Mouse (Mus musculus) MEL (cell line): ENCODE measurements around the gene Hist3h2a. TPM values are rescaled to one million over a fixed set of nuclear protein-coding genes. Genes with fewer than 3 reads are reported as not detected.

ENCODE experiments used
- DNase-seq: peaks from one replicate; pipeline ENCODE4 v3.0.0; 2011; ENCODE audit warnings: low read depth, low spot score
- H3K27ac ChIP-seq: 2 replicates; pipeline ENCODE4 v1.5.1; 2012; ENCODE audit warnings: low read depth, mild to moderate bottlenecking, control low read depth, low read length, moderate library complexity; ENCODE audit not compliant: control insufficient read depth
- H3K27me3 ChIP-seq, 2 experiments: fragments of 150-350 bp in 1 of 2; sonication (generic) in 1 of 2; 2 replicates each; pipeline ENCODE4 v1.6.1; 2012; ENCODE audit warnings: low read length in 2 of 2, mild to moderate bottlenecking in 2 of 2, improper control_type of control experiment in 1 of 2, moderate library complexity in 1 of 2; ENCODE audit not compliant: insufficient read depth in 2 of 2, control insufficient read depth in 1 of 2
- H3K36me3 ChIP-seq, 2 experiments: 2 replicates each; pipeline ENCODE4 v1.6.1; 2012 to 2014; ENCODE audit warnings: low read length in 2 of 2, improper control_type of control experiment in 1 of 2, inconsistent platforms in 1 of 2, mild to moderate bottlenecking in 1 of 2; ENCODE audit not compliant: insufficient read depth in 2 of 2, control insufficient read depth in 1 of 2
- H3K4me1 ChIP-seq, 2 experiments: fragments of 150-350 bp in 1 of 2; sonication (generic) in 1 of 2; 2 replicates each; pipeline ENCODE4 v1.6.1; 2012; ENCODE audit warnings: low read length in 2 of 2, improper control_type of control experiment in 1 of 2, mild to moderate bottlenecking in 1 of 2; ENCODE audit not compliant: insufficient read depth in 2 of 2, control insufficient read depth in 1 of 2
- H3K4me3 ChIP-seq, 2 experiments: fragments of 150-350 bp in 1 of 2; sonication (generic) in 1 of 2; 2 replicates each; pipeline ENCODE4 v1.5.1; 2012; ENCODE audit warnings: low read depth in 2 of 2, low read length in 2 of 2, mild to moderate bottlenecking in 2 of 2, moderate library complexity in 2 of 2, control low read depth in 1 of 2, improper control_type of control experiment in 1 of 2; ENCODE audit not compliant: control insufficient read depth in 1 of 2, insufficient read depth in 1 of 2
- H3K79me2 ChIP-seq: 2 replicates; pipeline ENCODE4 v1.6.1; 2012; ENCODE audit warnings: mild to moderate bottlenecking, low read length, moderate library complexity; ENCODE audit not compliant: control insufficient read depth, poor library complexity, insufficient read depth
- H3K9ac ChIP-seq: 2 replicates; pipeline ENCODE4 v1.6.1; 2012; ENCODE audit warnings: low read depth, mild to moderate bottlenecking, control low read depth, low read length, moderate library complexity; ENCODE audit not compliant: control insufficient read depth, poor library complexity, severe bottlenecking
- H3K9me3 ChIP-seq: fragments of 150-350 bp; sonication (generic); replicated peaks from 2 replicates; pipeline ENCODE4 v1.6.1; 2012; ENCODE audit warnings: mild to moderate bottlenecking, low read length, improper control_type of control experiment, moderate library complexity; ENCODE audit not compliant: insufficient read depth
- EP300 ChIP-seq, 2 experiments: IDR thresholded peaks; 2 replicates each; pipeline ENCODE4 v1.6.1; 2011; ENCODE audit warnings: improper control_type of control experiment in 2 of 2, low read length in 2 of 2, low read depth in 1 of 2, mild to moderate bottlenecking in 1 of 2
- ETS1 ChIP-seq: IDR thresholded peaks from 2 replicates; pipeline ENCODE4 v1.6.1; 2012; ENCODE audit warnings: low read depth, mild to moderate bottlenecking, inconsistent platforms, low read length, improper control_type of control experiment, moderate library complexity
- GATA1 ChIP-seq: IDR thresholded peaks from 2 replicates; pipeline ENCODE4 v1.6.1; 2011; ENCODE audit warnings: low read depth, low read length, improper control_type of control experiment
- HCFC1 ChIP-seq: IDR thresholded peaks from 2 replicates; pipeline ENCODE4 v1.6.1; 2012; ENCODE audit warnings: low read depth, mild to moderate bottlenecking, inconsistent platforms, low read length, improper control_type of control experiment, moderate library complexity
- MAZ ChIP-seq: IDR thresholded peaks from 2 replicates; pipeline ENCODE4 v1.6.1; 2012; ENCODE audit warnings: low read depth, mild to moderate bottlenecking, inconsistent platforms, low read length, improper control_type of control experiment
- MEF2A ChIP-seq: IDR thresholded peaks from 2 replicates; pipeline ENCODE4 v1.6.1; 2014; ENCODE audit warnings: low read depth, mild to moderate bottlenecking, inconsistent platforms, low read length, improper control_type of control experiment; ENCODE audit not compliant: poor library complexity, insufficient replicate concordance, severe bottlenecking; ENCODE audit errors: extremely low read depth
- MYB ChIP-seq: IDR thresholded peaks from 2 replicates; pipeline ENCODE4 v1.6.1; 2011; ENCODE audit warnings: mild to moderate bottlenecking, low read depth, low read length, improper control_type of control experiment
- NELFE ChIP-seq: IDR thresholded peaks from 2 replicates; pipeline ENCODE4 v1.6.1; 2011; ENCODE audit warnings: low read depth, low read length, improper control_type of control experiment
- NRF1 ChIP-seq: IDR thresholded peaks from 2 replicates; pipeline ENCODE4 v1.6.1; 2014; ENCODE audit warnings: low read depth, mild to moderate bottlenecking, inconsistent platforms, low read length, improper control_type of control experiment, moderate library complexity; ENCODE audit not compliant: poor library complexity, insufficient read depth, severe bottlenecking
- POLR2A ChIP-seq, 2 experiments: IDR thresholded peaks; 2 replicates each; pipeline ENCODE4 v1.6.1; 2011 to 2012; ENCODE audit warnings: low read length in 2 of 2, mild to moderate bottlenecking in 2 of 2, control low read depth in 1 of 2, improper control_type of control experiment in 1 of 2, low read depth in 1 of 2, moderate library complexity in 1 of 2; ENCODE audit not compliant: control insufficient read depth in 1 of 2, insufficient read depth in 1 of 2, poor library complexity in 1 of 2
- POLR2AphosphoS5 ChIP-seq: IDR thresholded peaks from 2 replicates; pipeline ENCODE4 v1.6.1; 2012; ENCODE audit warnings: low read depth, borderline replicate concordance, mild to moderate bottlenecking, inconsistent platforms, low read length, moderate library complexity, mixed read lengths
- SIN3A ChIP-seq: IDR thresholded peaks from 2 replicates; pipeline ENCODE4 v1.6.1; 2012; ENCODE audit warnings: low read length, improper control_type of control experiment, inconsistent platforms
- SMC3 ChIP-seq: IDR thresholded peaks from 2 replicates; pipeline ENCODE4 v1.6.1; 2011; ENCODE audit warnings: low read depth, low read length, improper control_type of control experiment
- TAL1 ChIP-seq: IDR thresholded peaks from 2 replicates; pipeline ENCODE4 v1.6.1; 2012; ENCODE audit warnings: mild to moderate bottlenecking, inconsistent platforms, low read length, moderate library complexity, mixed read lengths
- TBP ChIP-seq: IDR thresholded peaks from 2 replicates; pipeline ENCODE4 v1.8.0; 2011; ENCODE audit warnings: low read depth, low read length, improper control_type of control experiment
- USF2 ChIP-seq, 2 experiments: IDR thresholded peaks; 2 replicates each; pipeline ENCODE4 v1.6.1; 2011 to 2012; ENCODE audit warnings: improper control_type of control experiment in 2 of 2, low read length in 2 of 2, borderline replicate concordance in 1 of 2, inconsistent platforms in 1 of 2, low read depth in 1 of 2, mild to moderate bottlenecking in 1 of 2; ENCODE audit not compliant: insufficient read depth in 1 of 2
- ZKSCAN1 ChIP-seq: IDR thresholded peaks from 2 replicates; pipeline ENCODE4 v1.6.1; 2012; ENCODE audit warnings: low read depth, mild to moderate bottlenecking, inconsistent platforms, low read length, improper control_type of control experiment, moderate library complexity
- ZMIZ1 ChIP-seq: IDR thresholded peaks from 2 replicates; pipeline ENCODE4 v1.6.1; 2012; ENCODE audit warnings: low read depth, mild to moderate bottlenecking, inconsistent platforms, low read length, improper control_type of control experiment, moderate library complexity
- polyA plus RNA-seq, 2 experiments: library from polyadenylated mRNA; stranded (reverse) in 1 of 2; unstranded in 1 of 2; fragments of >175 nt in 1 of 2; fragments of >200 nt in 1 of 2; gene quantifications; 2 replicates each; pipeline versions ENCODE4 v1.2.1 to v1.2.4; 2012; ENCODE audit warnings: low replicate concordance in 2 of 2, low read depth in 1 of 2; ENCODE audit not compliant: insufficient read length in 2 of 2, insufficient read depth in 1 of 2, missing spikeins in 1 of 2
- total RNA-seq: library from RNA; depleted of rRNA; stranded (reverse); fragments of 300-350 nt; gene quantifications from 2 replicates; pipeline ENCODE4 v1.2.3, GENCODE M21; 2012

Hist3h2a gene
- total and polyA plus RNA-seq, 3 experiments: 0.42 to 184 TPM; not detected in 1

DNA sequence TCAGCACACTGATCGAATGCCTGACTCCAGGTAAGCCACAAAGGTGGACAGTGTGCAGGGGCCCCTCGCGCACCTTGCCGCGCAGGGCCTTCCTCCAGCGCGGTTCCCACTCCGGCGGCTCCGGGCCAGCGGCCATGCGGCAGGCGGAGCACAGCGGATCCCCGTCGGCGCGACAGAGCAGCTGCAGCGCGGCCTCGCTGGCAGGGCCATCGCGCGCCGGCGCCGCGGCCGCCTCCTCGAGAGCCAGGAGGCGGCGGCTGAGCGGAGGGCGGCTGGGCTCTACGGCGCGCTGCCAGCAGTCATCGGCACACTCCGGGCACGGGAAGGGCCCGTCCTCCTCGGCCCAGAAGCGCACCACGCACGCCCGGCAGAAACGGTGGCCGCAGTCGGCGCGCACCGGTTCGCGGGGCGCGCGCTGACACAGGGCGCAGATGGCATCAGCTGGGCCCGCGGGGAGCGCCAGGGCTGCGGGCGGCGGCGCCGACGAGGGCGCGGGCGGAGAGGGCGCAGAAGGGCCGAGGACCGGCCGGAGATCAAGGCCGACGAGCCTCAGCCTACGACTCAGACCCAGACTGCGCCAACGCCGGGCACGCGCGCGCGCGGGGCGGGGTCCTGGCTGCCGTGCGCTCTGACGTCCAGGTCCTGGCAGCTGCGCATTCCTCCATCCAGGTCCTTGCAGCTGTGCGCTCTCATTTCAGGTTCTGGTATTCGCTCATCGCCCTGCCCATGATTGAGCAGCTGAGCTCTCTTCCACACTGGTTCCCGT is 16.0 kb upstream of the Hist3h2a start, which contains the start of gene Rnf187 (continued):
- TF ChIP-seq MAZ (peak; percentile 31; the same call in 1 of the 2 replicates), MYB (no peak), NELFE (peak; percentile 97), USF2 (IDR thresholded peaks at IDR 0.05; ENCODE audit: borderline replicate concordance in 1 of 2, insufficient read depth in 1 of 2, low read depth in 1 of 2, low read length in 2 of 2) (no peak), TBP (peak; percentile 79), GATA1 (peak; percentile 14; the same call in 1 of the 2 replicates), ZMIZ1 (peak; percentile 90)

DNA sequence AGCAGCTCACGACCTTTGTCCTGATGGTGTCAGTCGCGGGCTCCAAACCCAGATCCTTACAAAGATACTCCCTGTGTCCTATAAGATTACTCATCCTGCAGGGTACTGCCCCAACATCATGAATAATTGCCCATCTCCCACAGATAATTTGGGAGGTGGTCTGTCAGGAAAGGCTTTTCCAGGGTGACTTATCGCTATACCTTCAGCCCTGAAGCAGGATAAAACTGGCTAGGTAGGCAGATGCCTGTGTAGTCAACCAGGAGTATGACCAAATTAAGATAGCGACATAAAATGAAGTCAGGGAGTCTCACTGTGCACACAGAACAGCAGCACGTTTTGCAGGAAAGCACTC is 15.4 kb upstream of the Hist3h2a start:
- DNase-seq: no peak
- Histone ChIP-seq H3K79me2 (peaks cover 17% of the 10 kb centered on the region), H3K36me3 (peaks cover 3 to 8% of the 10 kb centered on the region in 2 experiments), H3K4me3 (peak overlapping the region in 1 of 2 experiments; percentile 46; a peak in 2 of 4 replicates), H3K27ac (no peak overlapping the region), H3K9me3 (no peaks in the 10 kb centered on the region), H3K9ac (peak overlapping the region; percentile 37; the same call in 1 of the 2 replicates)
- 0 out of 2 replicates have a peak, but pooled peaks have one; percentile 0 for TF ChIP-seq GATA1
- TF ChIP-seq ETS1: no peak
- TF ChIP-seq, all 39 proteins: peak for 1
- Histone ChIP-seq H3K4me1 (peaks cover 2 to 16% of the 10 kb centered on the region in 2 experiments; a peak in 3 of 4 replicates), H3K27me3 (peaks cover 0 to under 1% of the 10 kb centered on the region in 2 experiments; a peak in 2 of 4 replicates)

DNA sequence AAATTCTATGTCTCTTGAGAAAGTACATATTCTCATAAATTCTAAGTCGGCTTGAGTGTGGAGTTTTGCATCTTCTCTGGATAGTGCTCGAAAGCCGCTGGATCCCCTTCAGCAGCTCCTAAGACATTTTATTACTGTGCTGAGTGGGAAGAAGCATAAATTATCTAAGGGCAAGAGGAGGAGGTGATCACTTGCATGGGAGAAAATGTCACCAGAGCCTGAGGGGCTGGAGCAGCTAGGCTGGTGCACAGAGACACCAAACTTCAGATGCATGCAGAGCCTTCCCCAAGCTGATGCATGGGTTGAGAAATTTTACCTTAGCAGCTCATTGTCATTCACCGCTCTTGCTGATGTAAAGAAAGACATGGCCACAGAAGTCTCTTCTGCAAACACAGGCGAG is 10.3 kb upstream of the Hist3h2a start:
- H3K27me3 ChIP-seq: peaks cover 4 to 6% of the 10 kb centered on the region in 2 experiments

More for the DNA sequence above, 10.3 kb upstream of the Hist3h2a start:
- no peak overlapping the region for H3K4me3 ChIP-seq
- no peak overlapping the region for H3K9ac ChIP-seq
- H3K27ac ChIP-seq: no peak overlapping the region
- H3K36me3 ChIP-seq: no peaks in the 10 kb centered on the region
- no peaks in the 10 kb centered on the region for H3K9me3 ChIP-seq
- peaks cover 0 to 2% of the 10 kb centered on the region in 2 experiments; a peak in 2 of 4 replicates for H3K4me1 ChIP-seq
- TF ChIP-seq GATA1: no peak
- TF ChIP-seq NRF1: no peak
- TF ChIP-seq ZKSCAN1: no peak
- TF ChIP-seq HCFC1: no peak
- no peak for TF ChIP-seq POLR2AphosphoS5
- TF ChIP-seq SIN3A: no peak
- TF ChIP-seq EP300 (IDR thresholded peaks at IDR 0.05; ENCODE audit: low read depth in 1 of 2, low read length in 2 of 2): no peak
- TF ChIP-seq POLR2A (IDR thresholded peaks at IDR 0.05; ENCODE audit: control insufficient read depth in 1 of 2, insufficient read depth in 1 of 2, low read depth in 1 of 2, low read length in 2 of 2, poor library complexity in 1 of 2): no peak
- TF ChIP-seq TAL1: no peak
- no peak for TF ChIP-seq SMC3
- no peak for TF ChIP-seq MEF2A
- no peak for DNase-seq
- no peaks in the 10 kb centered on the region; the same call in 1 of the 2 replicates for H3K79me2 ChIP-seq
